Mouse (Mus musculus): Measurements from ENCODE around the gene Tmem86a.

- TF ChIP-seq EP300 (IDR thresholded peaks at IDR 0.05; ENCODE audit: insufficient read depth, low read depth, low read length) (no peak), POLR2A (IDR thresholded peaks at IDR 0.05; ENCODE audit: insufficient read depth, low read depth, low read length) (no peak), CTCF (IDR thresholded peaks at IDR 0.05) (no peak)
Observed at GRCm38 (mm10) chr7:47076193-47076592, 25.8 kb downstream of the Tmem86a start.

Data from heart, adult 2 months (tissue).